Mouse (Mus musculus) midbrain, embryonic 16.5 days (tissue): ENCODE data around the gene Hoxb6. TPM values are rescaled to one million over a fixed set of nuclear protein-coding genes. Genes with fewer than 3 reads are reported as not detected.
A peak's percentile ranks its signal among the peaks of the same experiment; 100 is the strongest.

Experiments used
- ATAC-seq: fragments of 200-750 bp; cut with Nextera tagmentation; 2 replicates; pipeline ENCODE4 v1.8.0; 2017; ENCODE audit warnings: moderate TSS enrichment
- H3K27ac ChIP-seq: fragments of 300-500 bp; sonication (generic); 2 replicates; pipeline ENCODE4 v1.5.1; 2014; ENCODE audit warnings: mild to moderate bottlenecking, low read length, mixed read lengths
- H3K27me3 ChIP-seq: fragments of 300-500 bp; sonication (generic); 2 replicates; pipeline ENCODE4 v1.6.1; 2014; ENCODE audit warnings: low read depth, low read length, mixed read lengths; ENCODE audit not compliant: control insufficient read depth, insufficient read depth
- H3K36me3 ChIP-seq: fragments of 300-500 bp; sonication (generic); 2 replicates; pipeline ENCODE4 v1.6.1; 2014; ENCODE audit warnings: mild to moderate bottlenecking, low read length, moderate library complexity, mixed read lengths; ENCODE audit not compliant: control insufficient read depth, insufficient read depth
- H3K4me1 ChIP-seq: fragments of 300-500 bp; sonication (generic); 2 replicates; pipeline ENCODE4 v1.6.1; 2014; ENCODE audit warnings: mild to moderate bottlenecking, low read length, mixed read lengths; ENCODE audit not compliant: control insufficient read depth, insufficient read depth
- H3K4me2 ChIP-seq: fragments of 300-500 bp; sonication (generic); 2 replicates; pipeline ENCODE4 v1.6.1; 2014; ENCODE audit warnings: mild to moderate bottlenecking, low read length, mixed read lengths
- H3K4me3 ChIP-seq: fragments of 300-500 bp; sonication (generic); 2 replicates; pipeline ENCODE4 v1.5.1; 2014; ENCODE audit warnings: low read depth, mild to moderate bottlenecking, low read length, moderate library complexity, mixed read lengths
- H3K9ac ChIP-seq: fragments of 300-500 bp; sonication (generic); 2 replicates; pipeline ENCODE4 v1.6.1; 2014; ENCODE audit warnings: low read depth, low read length, mixed read lengths
- H3K9me3 ChIP-seq: fragments of 300-500 bp; sonication (generic); replicated peaks from 2 replicates; pipeline ENCODE4 v1.6.1; 2014; ENCODE audit warnings: mild to moderate bottlenecking, low read length, mixed read lengths; ENCODE audit not compliant: control insufficient read depth, poor library complexity, severe bottlenecking
- WGBS: fragments of 180-500 bp; shearing (Covaris S2); extraction: QIAGEN DNeasy Blood & Tissue Kit; methylation state at CpG from one replicate; pipeline ENCODE4 v1.1.7; 2014; 5-methylcytosine and 5-hydroxymethylcytosine counted together
- microRNA counts: library from miRNA; unstranded; fragments of <30 nt; microRNA quantifications from one replicate; lab custom pipeline; 2016
- microRNA-seq: library from miRNA; unstranded; fragments of <30 nt; microRNA quantifications from one replicate; pipeline ENCODE4, GENCODE M21; 2017
- polyA plus RNA-seq: library from polyadenylated mRNA; unstranded; fragments of >200 nt; fragmentation: Nextera tagmentation; extraction: Ambion mirVana; gene quantifications from 2 replicates; pipeline ENCODE4 v1.2.1, GENCODE M21; 2015

Gene Hoxb6
- polyA plus RNA-seq, 1 experiment from 2014 or later: not detected

- Histone ChIP-seq H3K4me3 (no peak overlapping the region), H3K4me1 (peaks cover 3% of the 10 kb centered on the region), H3K27me3 (peaks cover 82% of the 10 kb centered on the region), H3K27ac (no peak overlapping the region), H3K36me3 (no peaks in the 10 kb centered on the region), H3K4me2 (no peak overlapping the region), H3K9me3 (0 out of 2 replicates have a peak, but pooled peaks cover 2% of the 10 kb centered on the region), H3K9ac (no peak overlapping the region)
- ATAC-seq: no peak
- WGBS: 2% methylated on average over 14 of the region's 14 CpGs
These were observed 57.4 kb downstream of the Hoxb6 start for GRCm38 (mm10) chr11:96349491-96350340.

DNA sequence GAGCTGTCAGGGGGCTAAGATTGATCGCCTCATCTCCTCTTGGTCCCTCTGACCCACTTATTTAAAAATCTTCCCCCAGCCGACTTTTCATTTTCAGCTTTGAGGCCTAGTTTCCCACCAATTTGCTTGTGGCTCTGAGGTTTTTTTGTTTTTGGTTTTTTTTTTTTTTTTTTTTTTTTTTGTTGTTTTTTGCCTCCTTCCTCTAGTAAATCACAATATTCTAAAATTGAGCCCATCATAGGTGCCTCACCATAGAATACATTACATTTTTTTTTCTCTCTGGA is 58.0 kb downstream of the Hoxb6 start, which contains the start of gene Hoxb2:
Gene Hoxb2, plus strand, starts transcription at position 185 of the 284 bp plus-strand sequence.
- no peaks in the 10 kb centered on the region for H3K36me3 ChIP-seq
- H3K27me3 ChIP-seq: peaks cover 78% of the 10 kb centered on the region
- no peak for ATAC-seq
- H3K4me2 ChIP-seq: no peak within 1 kb of the TSS
- 0 out of 2 replicates have a peak, but pooled peaks cover 2% of the 10 kb centered on the region for H3K9me3 ChIP-seq
- H3K4me3 ChIP-seq: no peak within 1 kb of the TSS
- 3% methylated on average over 2 of the region's 2 CpGs for WGBS
- H3K9ac ChIP-seq: no peak within 1 kb of the TSS
- no peak within 1 kb of the TSS for H3K27ac ChIP-seq
- H3K4me1 ChIP-seq: peaks cover 2% of the 10 kb centered on the region

- no peak for ATAC-seq
- H3K4me1 ChIP-seq: no peaks in the 10 kb centered on the region
- no peak overlapping the region for H3K4me2 ChIP-seq
- no peak overlapping the region for H3K4me3 ChIP-seq
- 4% methylated on average over 2 of the region's 2 CpGs for WGBS
- 0 out of 2 replicates have a peak, but pooled peaks cover 2% of the 10 kb centered on the region for H3K9me3 ChIP-seq
- peaks cover 76% of the 10 kb centered on the region for H3K27me3 ChIP-seq
- H3K9ac ChIP-seq: no peak overlapping the region
- no peaks in the 10 kb centered on the region for H3K36me3 ChIP-seq
- no peak overlapping the region for H3K27ac ChIP-seq
These were observed 58.5 kb downstream of the Hoxb6 start for GRCm38 (mm10) chr11:96350791-96351190.

MicroRNA genes within 50 kb of the gene (microRNA counts, 519-probe panel; counts per million panel counts)
- microRNA mmu-miR-10a (lab: Ali Mortazavi, UCI): 2,095 counts per million, percentile 55 among the panel's probes with 10 or more counts
- 1,856 counts per million, percentile 40 among the panel's probes with 10 or more counts for microRNA mmu-miR-196a (lab: Ali Mortazavi, UCI)

Small RNA genes lying within 50 kb of the gene (microRNA-seq; reads per million reads assigned to microRNA genes)
- gene Mir10a (754 reads per million, percentile 76 among the genes with 10 or more reads in this experiment), gene Mir196a-1 (not detected)

Other genes with a start within 250 kb of the Hoxb6 start
- gene Ube2z, start 227.1 kb upstream of the Hoxb6 start, polyA plus RNA-seq: 37.4 and 40.8 TPM in 2 replicates
- gene Atp5g1, start 216.8 kb upstream of the Hoxb6 start, polyA plus RNA-seq: 536 and 561 TPM in 2 replicates
- 0.17 TPM in 1 of 2 replicates, not detected in the other for gene Calcoco2, start 180.5 kb upstream of the Hoxb6 start, polyA plus RNA-seq
- 0.31 and 0.35 TPM in 2 replicates for gene Ttll6, start 158.7 kb upstream of the Hoxb6 start, polyA plus RNA-seq
- not detected in 2 replicates for gene Hoxb13, start 98.2 kb upstream of the Hoxb6 start, polyA plus RNA-seq
- not detected in 2 replicates for gene Hoxb9, start 21.0 kb upstream of the Hoxb6 start, polyA plus RNA-seq
- not detected in 2 replicates for gene Hoxb8, start 10.6 kb upstream of the Hoxb6 start, polyA plus RNA-seq
- gene Hoxb7, start 5.9 kb upstream of the Hoxb6 start, polyA plus RNA-seq: not detected in 2 replicates
- 0.14 TPM in 1 of 2 replicates, not detected in the other for gene Hoxb5, start 10.9 kb downstream of the Hoxb6 start, polyA plus RNA-seq
- not detected in 2 replicates for gene Hoxb4, start 25.8 kb downstream of the Hoxb6 start, polyA plus RNA-seq
- gene Hoxb3, start 30.9 kb downstream of the Hoxb6 start, polyA plus RNA-seq: not detected in 2 replicates
- gene Hoxb2, start 58.0 kb downstream of the Hoxb6 start, polyA plus RNA-seq: 0.11 and 0.21 TPM in 2 replicates
- gene Hoxb1, start 73.3 kb downstream of the Hoxb6 start, polyA plus RNA-seq: not detected in 2 replicates
- 3.6 and 4.9 TPM in 2 replicates for gene Skap1, start 172.1 kb downstream of the Hoxb6 start, polyA plus RNA-seq